Mouse (Mus musculus) embryonic fibroblast, embryonic 13.5 days (primary cell): ENCODE data around the gene Otx2. TPM values are rescaled to one million over a fixed set of nuclear protein-coding genes. Genes with fewer than 3 reads are reported as not detected.

Experiments
- H3K27ac ChIP-seq: 2 replicates; pipeline ENCODE4 v1.5.1; 2012; ENCODE audit warnings: low read length, control low read depth, inconsistent platforms; ENCODE audit not compliant: insufficient read depth
- H3K4me1 ChIP-seq: 2 replicates; pipeline ENCODE4 v1.6.1; 2011; ENCODE audit warnings: low read length; ENCODE audit not compliant: control insufficient read depth, insufficient read depth
- H3K4me3 ChIP-seq: 2 replicates; pipeline ENCODE4 v1.5.1; 2011; ENCODE audit warnings: mild to moderate bottlenecking, control low read depth, low read length; ENCODE audit not compliant: insufficient read depth
- CTCF ChIP-seq: IDR thresholded peaks from 2 replicates; pipeline ENCODE4 v1.5.1; 2011; ENCODE audit warnings: mild to moderate bottlenecking, control low read depth, low read length, moderate library complexity, borderline replicate concordance; ENCODE audit not compliant: insufficient read depth
- POLR2A ChIP-seq: IDR thresholded peaks from 2 replicates; pipeline ENCODE4 v1.6.1; 2011; ENCODE audit warnings: low read depth, mild to moderate bottlenecking, control low read depth, low read length, moderate library complexity
- polyA plus RNA-seq: library from polyadenylated mRNA; stranded (reverse); fragments of >200 nt; gene quantifications from 2 replicates; pipeline ENCODE4 v1.2.4, GENCODE M21; 2011; ENCODE audit warnings: low read depth; ENCODE audit not compliant: missing spikeins, insufficient read length

The Otx2 gene
- polyA plus RNA-seq, 1 experiment = not detected

GRCm38 (mm10) chr14:48700790-48701370 lies 27.3 kb upstream of the Otx2 start:
- no peaks in the 10 kb centered on the region for H3K4me1 ChIP-seq
- no peak overlapping the region for H3K27ac ChIP-seq
- TF ChIP-seq CTCF = no peak
- no peak overlapping the region for H3K4me3 ChIP-seq

- H3K27ac ChIP-seq = no peak overlapping the region
- H3K4me1 ChIP-seq = no peaks in the 10 kb centered on the region
- TF ChIP-seq CTCF (no peak), POLR2A (no peak)
- no peak overlapping the region for H3K4me3 ChIP-seq
Measured at GRCm38 (mm10) chr14:48679590-48679989, 6.0 kb upstream of the Otx2 start.

GRCm38 (mm10) chr14:48678674-48679073 lies 5.1 kb upstream of the Otx2 start:
- Histone ChIP-seq H3K4me1 (no peaks in the 10 kb centered on the region), H3K4me3 (no peak overlapping the region), H3K27ac (no peak overlapping the region)
- TF ChIP-seq CTCF (no peak), POLR2A (no peak)

- H3K27ac ChIP-seq = no peak overlapping the region
- no peaks in the 10 kb centered on the region for H3K4me1 ChIP-seq
- TF ChIP-seq CTCF = no peak
- no peak for TF ChIP-seq POLR2A
- no peak overlapping the region for H3K4me3 ChIP-seq
Measured at GRCm38 (mm10) chr14:48674036-48674831, 615 bp upstream of the Otx2 start.

- no peak overlapping the region for H3K4me3 ChIP-seq
- TF ChIP-seq POLR2A = no peak
- no peaks in the 10 kb centered on the region for H3K4me1 ChIP-seq
- H3K27ac ChIP-seq = no peak overlapping the region
Measured at GRCm38 (mm10) chr14:48672611-48673176, 925 bp downstream of the Otx2 start.

GRCm38 (mm10) chr14:48671480-48672240 lies 2.0 kb downstream of the Otx2 start:
- H3K4me3 ChIP-seq = no peak overlapping the region
- H3K4me1 ChIP-seq = no peaks in the 10 kb centered on the region
- TF ChIP-seq CTCF (no peak), POLR2A (no peak)
- no peak overlapping the region for H3K27ac ChIP-seq

GRCm38 (mm10) chr14:48670761-48671479 lies 2.7 kb downstream of the Otx2 start:
- TF ChIP-seq POLR2A = no peak
- TF ChIP-seq CTCF = no peak

GRCm38 (mm10) chr14:48670258-48670630 lies 3.4 kb downstream of the Otx2 start:
- TF ChIP-seq CTCF (no peak), POLR2A (no peak)
- no peak overlapping the region for H3K27ac ChIP-seq
- H3K4me3 ChIP-seq = no peak overlapping the region
- no peaks in the 10 kb centered on the region for H3K4me1 ChIP-seq

More at GRCm38 (mm10) chr14:48670761-48671479, 2.7 kb downstream of the Otx2 start:
- Histone ChIP-seq H3K4me3 (no peak overlapping the region), H3K27ac (no peak overlapping the region), H3K4me1 (no peaks in the 10 kb centered on the region)

GRCm38 (mm10) chr14:48669541-48670257 lies 3.9 kb downstream of the Otx2 start:
- TF ChIP-seq POLR2A (no peak), CTCF (no peak)
- Histone ChIP-seq H3K27ac (no peak overlapping the region), H3K4me1 (no peaks in the 10 kb centered on the region), H3K4me3 (no peak overlapping the region)
